Mouse (Mus musculus) retina, postnatal 7 days (tissue): ENCODE measurements at regions not wholly inside any gene's neighbourhood (a gene's known extent, or its start where the extent isn't known, plus 50 kb on each side); places are given as distances from the start of the nearest gene placed in this dataset.

Experiments used
- DNase-seq: peaks from one replicate; pipeline ENCODE4 v3.0.0-alpha.2; 2012; ENCODE audit warnings: low read depth, low spot score

DNA sequence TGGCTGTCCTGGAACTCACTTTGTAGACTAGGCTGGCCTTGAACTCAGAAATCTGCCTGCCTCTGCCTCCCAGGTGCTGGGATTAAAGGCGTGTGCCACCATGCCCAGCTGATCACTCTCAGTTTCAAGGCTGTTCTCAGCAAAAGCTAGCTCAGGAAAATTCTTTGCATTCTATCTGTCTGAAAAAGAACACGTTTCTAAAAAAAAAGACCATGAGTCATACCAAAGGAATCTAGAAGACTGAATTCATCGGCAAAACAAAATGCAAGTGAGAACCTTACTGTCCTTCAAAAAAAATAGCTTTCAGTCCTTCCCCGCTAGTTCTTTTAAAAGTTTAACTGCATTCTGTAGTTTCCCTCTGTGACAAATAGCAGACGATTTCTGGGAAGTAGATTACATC is 596.3 kb upstream of the Syt1 start:
- no peak for DNase-seq

DNA sequence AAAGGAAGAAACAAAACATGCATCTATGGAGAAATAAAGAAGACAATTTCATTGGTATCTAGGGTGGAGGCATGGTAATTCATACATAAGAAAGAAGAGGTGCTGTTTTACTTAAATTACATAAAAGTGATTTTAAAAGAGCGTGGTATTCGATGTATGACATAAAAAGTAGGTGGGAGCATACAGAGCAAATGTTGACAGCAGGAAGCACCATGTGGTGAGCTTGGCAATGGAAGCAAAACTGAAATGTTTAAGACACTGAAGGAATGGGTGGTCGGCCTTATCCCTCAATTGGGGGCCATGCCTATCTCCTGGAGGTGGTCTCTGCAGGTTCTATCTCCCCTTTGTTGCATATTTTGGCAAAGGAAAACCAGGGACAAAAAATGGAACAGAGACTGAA is 592.5 kb upstream of the Syt1 start:
- no peak for DNase-seq

DNA sequence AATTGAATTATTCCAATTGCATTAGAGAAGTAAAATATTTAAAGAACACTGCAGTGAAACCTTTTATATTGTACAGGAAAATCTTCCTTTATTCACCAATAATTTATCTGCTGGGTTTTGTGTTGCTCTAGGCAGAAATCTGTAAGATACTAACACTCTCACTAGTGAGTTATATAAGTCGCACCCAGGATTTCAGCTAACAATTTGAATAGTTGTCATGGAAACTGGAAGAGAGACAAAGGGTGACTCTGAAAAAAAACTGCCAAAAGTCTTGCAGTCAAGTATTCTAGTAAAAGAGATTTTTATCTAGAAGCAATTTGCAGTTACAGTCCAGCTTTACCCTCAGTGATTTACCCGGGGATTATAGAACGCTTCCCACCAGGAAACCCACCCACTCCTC is 587.8 kb upstream of the Syt1 start:
- DNase-seq: no peak

DNA sequence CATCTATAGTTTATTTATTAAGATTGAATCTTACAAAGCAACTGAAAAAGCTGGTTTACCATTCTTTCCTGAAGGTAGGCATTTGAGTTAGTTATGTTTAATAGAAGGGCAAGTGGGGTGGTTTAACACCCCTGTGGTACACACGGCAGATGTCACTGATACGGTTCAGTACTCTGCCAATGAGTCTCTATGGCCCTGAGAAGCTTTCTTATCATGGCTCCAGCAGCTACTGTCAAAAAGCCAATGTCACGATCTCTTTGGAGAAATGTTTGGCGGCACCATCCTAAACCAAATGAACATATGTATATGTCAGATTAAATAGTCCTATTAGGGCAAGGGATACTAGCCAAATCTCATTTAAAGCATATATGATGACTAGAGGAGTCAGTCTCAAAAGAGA is 562.4 kb upstream of the Syt1 start:
- DNase-seq: no peak

DNA sequence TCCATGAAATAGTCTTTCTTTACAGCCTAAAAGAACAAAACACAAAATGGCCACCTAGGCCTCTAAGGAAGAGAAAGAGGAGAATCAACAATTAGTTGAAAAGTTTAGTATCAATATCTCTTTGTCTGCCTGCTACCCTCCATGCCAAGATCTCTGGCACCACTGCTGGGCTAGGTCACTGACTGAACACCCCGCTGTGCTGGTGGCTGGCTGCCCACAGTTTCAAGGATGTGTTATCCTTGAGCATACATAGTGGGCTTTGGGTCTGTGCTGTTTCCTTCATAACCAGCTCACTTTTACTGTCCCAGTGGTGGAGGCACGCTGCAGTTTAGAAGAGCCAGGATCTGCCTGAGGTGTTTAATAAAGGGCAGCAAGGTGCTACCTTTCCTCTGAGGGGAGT is 559.0 kb upstream of the Syt1 start:
- DNase-seq: no peak

DNA sequence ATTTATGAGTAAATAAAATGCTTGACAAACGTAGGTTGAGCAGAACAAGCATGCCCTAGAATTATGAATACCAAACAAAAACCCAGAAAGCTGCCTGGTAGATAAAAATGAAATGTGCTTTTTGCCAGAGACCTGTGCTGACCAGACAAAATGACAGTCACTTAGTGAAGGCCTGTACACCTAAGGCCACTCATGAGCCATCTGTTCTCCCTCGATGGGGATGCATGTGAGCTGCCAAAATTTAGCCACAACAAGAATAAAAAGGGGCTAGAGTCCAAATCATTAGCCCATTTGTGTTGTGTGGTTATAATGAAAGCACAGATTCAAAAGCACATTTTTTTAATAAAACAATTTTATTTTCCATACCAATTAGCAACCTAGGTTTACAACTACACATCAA is 555.9 kb upstream of the Syt1 start:
- DNase-seq: no peak

DNA sequence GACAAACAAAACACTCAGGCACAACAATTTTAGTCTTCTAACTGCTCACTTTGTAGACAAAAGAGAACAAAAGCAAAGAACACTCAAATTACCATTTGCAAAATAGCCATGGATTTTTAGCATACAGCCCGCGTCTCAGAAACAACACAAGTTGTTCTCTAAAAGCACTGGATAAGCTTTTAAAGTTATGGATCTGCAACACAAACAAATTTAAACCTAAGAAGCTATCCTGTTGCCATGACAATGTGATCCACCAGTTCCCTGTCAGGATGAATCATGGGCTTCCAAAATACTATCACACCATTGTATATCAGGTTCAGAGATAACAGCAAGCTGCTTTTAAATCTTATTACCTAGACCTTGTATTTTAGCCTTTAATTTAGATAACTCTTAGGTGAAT is 550.9 kb upstream of the Syt1 start:
- no peak for DNase-seq

DNA sequence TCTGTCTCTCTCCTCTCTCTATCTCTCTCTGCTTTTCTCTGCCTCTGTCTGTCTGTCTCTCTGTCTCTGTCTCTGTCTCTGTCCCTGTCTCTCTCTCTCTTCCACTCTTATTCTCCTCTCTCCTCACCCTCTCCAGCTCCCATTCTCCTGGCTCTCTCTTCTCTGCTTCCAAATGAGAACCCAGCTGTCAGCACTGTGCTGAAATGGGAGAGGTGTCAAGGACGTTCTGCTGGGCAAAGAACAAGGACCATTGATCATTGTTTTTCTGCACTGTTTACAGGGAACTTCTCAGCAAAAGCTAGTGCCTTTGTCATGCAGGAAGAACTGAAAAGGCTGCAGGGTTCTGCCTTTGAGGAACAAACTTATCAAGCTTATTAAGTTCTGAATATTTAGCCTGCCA is 550.3 kb upstream of the Syt1 start:
- DNase-seq: no peak

DNA sequence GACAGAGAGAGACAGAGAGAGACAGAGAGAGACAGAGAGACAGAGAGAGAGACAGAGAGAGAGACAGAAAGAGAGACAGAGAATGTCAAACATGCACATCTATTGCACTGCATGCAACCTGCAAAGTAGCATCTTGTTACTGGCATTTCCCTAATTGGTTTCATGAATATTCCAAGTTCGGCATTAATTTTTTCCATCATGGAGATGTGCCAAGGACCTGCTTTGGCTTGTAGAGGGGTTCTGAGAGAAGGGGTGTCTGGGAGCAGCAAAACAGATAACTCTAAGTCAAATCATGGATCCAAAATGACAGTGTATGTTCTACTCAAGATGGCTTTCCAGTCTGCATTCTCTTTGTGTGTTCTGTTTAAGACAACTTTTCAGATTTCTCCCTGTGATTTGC is 532.5 kb upstream of the Syt1 start:
- DNase-seq: no peak

DNA sequence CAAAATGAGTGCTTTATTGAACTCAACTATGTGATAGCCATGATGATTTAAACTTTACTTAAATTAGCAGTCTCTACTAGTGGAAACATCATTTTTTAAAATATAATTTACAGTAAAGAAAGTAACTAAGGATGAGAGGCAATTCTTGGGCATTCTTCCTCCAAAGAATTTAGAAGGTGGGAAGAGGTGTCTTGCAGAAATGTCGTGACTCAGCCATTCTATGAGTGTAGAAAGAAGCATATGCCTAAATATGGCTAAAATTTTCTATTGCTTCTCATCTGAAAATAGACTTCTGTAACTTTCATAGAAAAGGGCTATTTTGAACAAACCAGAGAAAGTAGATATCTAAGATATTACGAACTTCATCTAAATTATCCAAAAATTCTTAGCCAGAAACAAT is 529.4 kb upstream of the Syt1 start:
- no peak for DNase-seq

DNA sequence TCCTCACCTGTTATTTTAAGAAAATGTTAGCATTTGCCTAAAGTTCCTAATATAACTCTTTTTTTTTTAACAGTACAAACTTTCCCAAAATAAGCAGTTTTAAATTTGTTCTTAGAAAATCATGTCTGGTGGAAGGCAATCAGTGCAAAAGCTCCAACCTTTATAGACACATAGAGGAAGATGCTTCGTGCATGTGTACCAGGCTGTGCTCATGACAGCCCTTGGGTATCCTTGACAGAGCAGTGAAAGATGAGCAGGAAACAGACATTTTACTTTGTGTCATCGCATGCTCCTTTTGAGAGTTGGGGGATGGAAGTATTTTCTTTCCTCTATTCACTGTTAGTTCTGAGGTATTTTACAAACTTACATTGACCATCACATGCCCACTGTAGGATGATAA is 517.3 kb upstream of the Syt1 start:
- DNase-seq: no peak

DNA sequence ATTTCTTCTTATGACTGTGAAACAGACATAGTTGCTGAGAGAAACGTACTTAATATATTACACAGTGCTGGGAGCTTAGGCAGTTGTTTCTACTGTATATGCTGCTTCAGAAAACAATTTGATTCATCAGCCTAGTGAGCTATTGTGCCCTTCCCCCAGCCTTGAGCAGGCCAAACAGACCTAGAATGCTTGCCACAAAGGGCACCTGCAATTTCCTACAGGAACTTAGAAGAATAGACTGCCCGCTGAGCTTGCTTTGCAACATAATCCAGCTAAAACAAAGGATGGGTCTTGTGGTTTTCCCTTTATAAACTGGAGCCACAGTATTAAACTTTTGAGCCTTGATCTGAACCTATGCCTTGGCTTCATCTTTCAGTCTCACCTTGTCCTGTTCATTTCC is 510.9 kb upstream of the Syt1 start:
- no peak for DNase-seq

DNA sequence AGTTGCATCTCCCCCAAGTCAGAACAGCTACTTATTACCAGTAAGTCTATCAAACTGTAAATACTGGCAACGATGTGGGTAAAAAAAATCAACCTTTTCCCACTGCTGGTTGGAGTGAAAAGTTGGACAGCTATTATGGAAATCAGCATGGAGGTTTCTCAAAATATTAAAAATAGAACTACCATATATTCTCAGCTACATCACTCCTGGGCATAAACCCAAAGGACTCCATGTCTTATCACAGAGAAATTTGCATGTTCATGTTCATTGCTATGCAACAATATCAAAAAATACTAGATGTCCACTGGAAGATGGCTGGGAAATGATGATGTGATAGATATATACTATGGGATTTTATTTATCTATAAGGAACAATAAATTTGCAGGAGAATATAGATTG is 506.9 kb upstream of the Syt1 start:
- DNase-seq: no peak

DNA sequence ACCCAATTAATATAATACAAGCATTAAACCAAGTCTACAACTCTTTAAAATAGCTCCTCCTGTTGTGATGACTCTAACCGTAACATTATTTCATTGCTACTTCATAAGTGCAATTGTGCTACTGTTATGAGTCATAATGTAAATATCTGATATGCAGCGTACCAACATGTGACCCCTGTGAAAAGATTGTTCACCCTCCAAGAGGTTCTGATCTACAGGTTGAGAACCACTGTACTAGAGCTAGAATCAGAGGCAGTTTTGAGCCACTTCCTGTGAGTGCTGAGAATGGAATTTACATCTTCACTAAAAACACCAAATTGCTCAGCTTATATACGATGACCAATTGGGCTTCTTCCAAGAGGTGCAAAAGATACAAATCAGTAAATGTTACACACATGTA is 504.4 kb upstream of the Syt1 start:
- no peak for DNase-seq

DNA sequence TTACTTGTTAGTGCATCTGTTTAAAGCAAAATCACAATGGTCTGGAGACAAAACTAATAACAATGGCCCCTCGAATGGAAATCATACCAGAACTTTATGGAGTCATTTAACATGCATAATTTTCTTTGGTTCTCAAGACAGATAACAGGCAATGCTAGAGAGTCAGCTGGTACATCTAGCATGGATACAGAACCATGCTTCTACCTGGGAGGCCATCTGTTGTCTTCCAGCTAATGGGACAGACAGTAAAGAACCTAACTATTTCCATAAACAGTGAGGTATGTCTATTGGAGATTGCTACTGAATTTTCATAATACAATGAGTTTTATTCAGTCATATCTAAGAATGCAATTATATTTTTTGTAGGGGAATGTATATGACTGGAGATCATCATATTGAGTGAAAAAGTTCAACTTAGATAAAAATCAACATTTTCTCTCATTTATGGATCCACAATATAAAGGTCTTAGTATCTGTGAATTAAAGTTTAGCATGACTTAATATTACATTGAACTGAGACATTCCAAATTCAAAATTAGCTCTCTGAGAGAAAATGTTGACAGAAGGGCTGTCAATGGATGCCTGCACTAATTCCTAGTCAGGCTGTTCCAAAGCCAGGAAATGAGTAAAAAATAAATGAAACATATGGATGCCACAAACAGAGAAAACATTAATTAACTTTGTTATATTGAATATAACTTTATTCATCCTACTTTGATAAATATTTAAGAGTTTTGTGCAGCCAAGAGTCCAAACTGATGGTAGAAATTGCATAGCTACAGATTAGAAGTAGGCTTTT is 500.3 kb upstream of the Syt1 start:
- no peak for DNase-seq

DNA sequence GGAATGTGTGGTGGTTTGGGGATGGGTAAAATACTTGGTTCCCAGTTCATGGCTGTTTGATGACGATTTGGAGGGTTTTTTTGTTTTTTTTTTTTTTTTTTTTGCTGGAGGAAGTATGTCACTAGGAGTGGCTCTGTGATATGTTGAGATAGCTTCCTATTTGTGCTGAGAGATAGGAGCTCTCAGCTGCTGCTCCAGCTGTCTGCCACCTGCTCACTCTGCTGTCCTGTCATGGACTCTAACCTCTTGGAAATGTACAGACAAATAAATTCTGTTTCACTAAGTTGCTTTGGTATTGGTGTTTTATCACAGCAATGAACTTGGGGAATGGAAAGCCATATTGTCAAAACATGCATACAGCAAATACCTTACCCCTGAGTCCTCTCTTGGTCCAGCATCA is 497.8 kb upstream of the Syt1 start:
- DNase-seq: no peak

DNA sequence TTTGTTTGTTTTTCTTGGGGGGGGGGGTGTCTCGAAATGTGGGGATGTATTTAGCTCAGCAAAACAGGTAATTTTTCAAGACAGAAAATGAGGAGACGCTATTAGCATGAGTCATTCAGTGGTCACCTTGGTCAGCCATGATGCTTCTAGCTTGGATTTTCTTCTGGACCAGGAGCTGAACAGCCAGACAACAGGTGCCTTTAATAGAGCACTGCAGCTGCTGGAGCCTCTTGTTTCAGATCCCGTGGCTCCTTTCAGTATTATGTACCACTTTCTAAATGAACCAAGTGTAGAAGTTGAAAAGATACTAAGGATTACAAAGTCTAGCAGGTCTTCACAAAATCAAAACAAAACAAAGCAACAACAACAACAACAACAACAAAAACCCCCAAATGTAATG is 496.4 kb upstream of the Syt1 start:
- no peak for DNase-seq

DNA sequence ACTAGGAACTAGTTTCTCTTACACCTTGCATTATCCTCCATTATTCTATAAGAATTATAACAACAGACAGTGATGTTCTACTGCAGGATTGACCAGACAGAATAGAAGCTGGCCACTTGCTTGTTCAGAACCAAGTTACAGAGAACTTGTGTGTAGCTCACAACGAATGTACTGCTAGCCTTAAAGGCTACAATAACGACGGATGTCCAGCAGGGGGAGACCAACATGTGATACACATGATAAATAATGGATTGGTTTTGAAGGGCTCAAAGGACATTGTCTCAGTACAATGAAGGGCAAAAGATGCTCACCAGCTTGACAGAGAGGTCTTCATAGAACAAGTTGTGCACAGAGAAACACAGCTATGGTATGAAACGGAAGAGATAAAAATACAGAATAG is 493.9 kb upstream of the Syt1 start:
- no peak for DNase-seq

DNA sequence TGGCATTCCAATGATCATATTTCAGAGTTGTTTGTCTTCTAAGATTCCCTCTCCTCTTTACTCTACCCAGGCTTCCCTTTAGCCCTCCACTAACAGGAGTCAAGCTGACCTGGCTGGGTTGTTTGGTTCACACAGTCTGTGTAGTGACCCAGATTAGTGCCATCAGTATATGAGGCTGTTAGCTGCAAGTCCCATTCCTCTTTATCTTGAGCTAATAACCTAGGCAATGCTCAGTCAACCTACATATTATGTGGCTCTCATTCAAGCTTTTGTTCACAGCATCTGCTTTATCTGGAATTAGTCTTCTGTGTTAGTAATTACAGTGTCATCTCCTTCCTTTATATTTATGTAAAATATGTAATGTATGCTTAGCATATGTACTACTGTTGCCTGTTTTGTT is 490.1 kb upstream of the Syt1 start:
- no peak for DNase-seq

DNA sequence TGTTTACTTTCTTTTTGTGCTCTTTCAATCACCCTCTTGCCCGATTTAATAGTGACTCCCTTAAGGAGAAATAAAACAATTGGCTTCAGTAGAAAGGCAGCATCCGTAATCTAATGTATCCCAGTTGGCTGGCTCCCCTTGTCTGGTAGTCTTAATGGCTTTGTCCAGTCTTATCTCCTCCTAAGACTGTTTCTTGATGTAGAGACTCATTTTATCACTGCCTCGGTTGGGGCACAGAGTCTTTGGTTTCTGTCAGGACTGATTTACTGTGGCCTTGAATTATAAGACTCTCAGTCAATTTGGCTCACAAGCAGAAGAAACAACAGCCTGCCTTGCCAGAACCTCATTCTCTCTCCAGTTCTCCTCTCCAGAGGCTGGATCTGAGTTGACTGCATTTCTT is 487.5 kb upstream of the Syt1 start:
- DNase-seq: no peak

DNA sequence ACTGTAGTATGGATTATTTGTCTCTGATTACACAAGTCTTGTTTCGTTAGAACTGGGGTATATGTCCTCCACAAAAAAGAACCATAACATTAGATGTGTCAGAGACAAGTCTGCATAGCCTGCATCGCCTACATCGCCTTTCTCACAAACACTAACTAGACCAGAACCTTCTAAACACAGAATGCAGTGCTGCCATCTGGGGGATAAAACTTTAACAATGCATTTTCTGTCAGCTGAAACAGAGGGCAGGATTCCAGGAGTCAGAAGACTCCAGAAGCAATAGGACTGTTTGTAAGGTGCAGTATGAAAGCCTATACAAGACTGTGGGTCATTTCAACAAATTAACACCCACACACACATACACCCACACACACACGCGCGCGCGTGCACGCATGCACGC is 485.4 kb upstream of the Syt1 start:
- DNase-seq: peak; percentile 20

DNA sequence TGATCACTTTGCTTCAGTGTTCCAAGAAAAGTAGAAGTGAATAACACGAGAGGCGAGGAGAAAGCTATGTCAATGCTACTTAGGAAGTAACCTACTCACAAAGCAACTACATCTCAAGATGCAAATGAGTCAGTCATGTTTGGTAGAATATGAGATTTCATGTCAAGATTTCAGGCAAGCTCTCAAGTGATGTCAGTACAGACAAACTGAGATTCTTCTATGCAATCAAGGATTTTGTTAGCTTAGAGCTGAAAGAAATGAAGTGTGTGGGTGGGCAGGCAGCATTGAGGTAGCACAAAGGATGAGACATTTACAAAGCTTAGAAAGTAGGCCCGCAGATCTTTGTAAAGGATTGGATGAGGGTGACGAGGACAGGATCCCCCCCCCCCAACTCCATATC is 480.0 kb upstream of the Syt1 start:
- no peak for DNase-seq

DNA sequence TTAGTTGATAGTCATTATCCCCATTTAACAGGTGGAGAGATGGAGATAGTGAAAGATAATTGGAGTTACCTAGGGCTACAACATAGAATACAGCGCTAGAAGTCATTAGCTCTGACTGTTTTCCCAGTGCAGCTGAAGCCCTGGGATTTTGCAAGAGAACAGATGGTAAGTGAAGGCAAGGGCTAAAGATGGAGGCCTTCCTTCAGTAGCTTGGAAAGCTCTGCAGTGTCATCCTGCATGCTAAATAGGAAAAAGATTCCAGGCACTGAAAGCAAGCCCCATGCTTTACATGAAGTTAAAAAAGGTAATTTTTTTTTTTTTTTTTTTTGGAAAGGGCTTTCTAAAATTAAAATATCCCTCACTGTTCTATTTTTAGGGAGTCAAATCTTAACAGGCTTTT is 477.2 kb upstream of the Syt1 start:
- no peak for DNase-seq

DNA sequence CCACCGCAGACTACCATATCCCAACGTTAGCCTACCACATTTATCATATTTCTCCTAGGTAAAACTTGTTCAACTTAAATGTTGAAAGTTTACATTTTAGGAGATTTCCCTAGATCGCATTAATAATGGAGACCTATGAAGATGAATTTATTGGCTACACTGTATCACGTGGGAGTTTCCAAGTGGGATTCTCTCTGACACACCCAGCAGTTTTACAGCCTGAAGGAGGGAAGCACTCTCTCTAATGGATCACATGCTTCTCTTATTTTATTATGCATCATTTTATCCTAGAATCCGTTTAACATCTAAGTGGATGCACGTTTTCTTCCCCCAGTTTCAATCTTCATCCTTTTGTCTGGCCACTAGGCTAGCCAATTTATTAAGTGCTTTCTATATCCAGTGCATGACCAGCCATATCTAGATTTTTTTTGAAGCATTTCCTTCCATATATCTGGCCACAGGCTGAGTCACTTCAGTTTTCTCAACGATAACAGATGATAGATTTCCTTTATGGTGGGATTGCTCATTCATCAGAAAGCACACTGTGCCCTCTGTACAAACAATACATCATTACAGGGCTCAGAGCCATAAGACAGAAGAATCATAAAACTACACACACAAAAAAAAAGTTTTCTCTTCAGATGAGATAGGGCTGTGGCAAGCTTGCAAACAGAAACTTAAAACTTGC is 476.3 kb upstream of the Syt1 start:
- DNase-seq: no peak
